Mouse (Mus musculus) liver, adult 2 months (tissue): ENCODE results near the gene Vdac1. TPM values are rescaled to one million over a fixed set of nuclear protein-coding genes. Genes with fewer than 3 reads are reported as not detected.

Experiments used
- DNase-seq: peaks from one replicate; pipeline ENCODE4 v3.0.0-alpha.2; 2011; ENCODE audit warnings: low read depth, low spot score; ENCODE audit errors: extremely low read depth
- H3K27ac ChIP-seq: fragments of 200-500 bp; replicated peaks from 2 replicates; pipeline ENCODE4 v1.5.1; 2012; ENCODE audit warnings: low read depth, mild to moderate bottlenecking, control low read depth, inconsistent platforms, low read length; ENCODE audit not compliant: insufficient read depth
- H3K27me3 ChIP-seq: fragments of 200-500 bp; 2 replicates; pipeline ENCODE4 v1.6.1; 2012; ENCODE audit warnings: mild to moderate bottlenecking, moderate library complexity, low read length, inconsistent platforms; ENCODE audit not compliant: control insufficient read depth, insufficient read depth
- H3K36me3 ChIP-seq: fragments of 200-500 bp; 2 replicates; pipeline ENCODE4 v1.6.1; 2012; ENCODE audit warnings: low read length, inconsistent platforms; ENCODE audit not compliant: control insufficient read depth, insufficient read depth
- H3K4me1 ChIP-seq: fragments of 200-500 bp; 2 replicates; pipeline ENCODE4 v1.6.1; 2011; ENCODE audit warnings: low read length; ENCODE audit not compliant: control insufficient read depth, insufficient read depth
- H3K4me3 ChIP-seq: fragments of 200-500 bp; 2 replicates; pipeline ENCODE4 v1.5.1; 2011; ENCODE audit warnings: low read depth, mild to moderate bottlenecking, control low read depth, low read length, moderate library complexity; ENCODE audit not compliant: insufficient read depth
- H3K79me2 ChIP-seq: fragments of 200-500 bp; 2 replicates; pipeline ENCODE4 v1.6.1; 2012; ENCODE audit warnings: inconsistent platforms, mild to moderate bottlenecking, low read length, moderate library complexity; ENCODE audit not compliant: control insufficient read depth, insufficient read depth
- H3K9ac ChIP-seq: fragments of 200-500 bp; 2 replicates; pipeline ENCODE4 v1.6.1; 2012; ENCODE audit warnings: low read depth, mild to moderate bottlenecking, control low read depth, inconsistent platforms, low read length
- CTCF ChIP-seq: fragments of 200-500 bp; IDR thresholded peaks from 2 replicates; pipeline ENCODE4 v1.5.1; 2011; ENCODE audit warnings: low read depth, low read length, control low read depth
- POLR2A ChIP-seq: fragments of 200-500 bp; IDR thresholded peaks from 2 replicates; pipeline ENCODE4 v1.6.1; 2011; ENCODE audit warnings: low read length, control low read depth; ENCODE audit not compliant: insufficient read depth; ENCODE audit errors: extremely low read depth
- WGBS: fragments of 180-500 bp; shearing (Covaris S2); methylation state at CpG from one replicate; pipeline ENCODE4 v1.1.7; 2018; 5-methylcytosine and 5-hydroxymethylcytosine counted together
- polyA plus RNA-seq: library from polyadenylated mRNA; depleted of rRNA; stranded (reverse); fragments of >200 nt; gene quantifications from 2 replicates; pipeline ENCODE4 v1.2.3, GENCODE M21; 2012
- total RNA-seq: library from RNA; depleted of rRNA; stranded (reverse); fragments of >200 nt; gene quantifications from 2 replicates; pipeline ENCODE4 v1.2.3, GENCODE M21; 2014

The Vdac1 gene
- total and polyA plus RNA-seq, 2 experiments, result 71.7 to 213 TPM

DNA sequence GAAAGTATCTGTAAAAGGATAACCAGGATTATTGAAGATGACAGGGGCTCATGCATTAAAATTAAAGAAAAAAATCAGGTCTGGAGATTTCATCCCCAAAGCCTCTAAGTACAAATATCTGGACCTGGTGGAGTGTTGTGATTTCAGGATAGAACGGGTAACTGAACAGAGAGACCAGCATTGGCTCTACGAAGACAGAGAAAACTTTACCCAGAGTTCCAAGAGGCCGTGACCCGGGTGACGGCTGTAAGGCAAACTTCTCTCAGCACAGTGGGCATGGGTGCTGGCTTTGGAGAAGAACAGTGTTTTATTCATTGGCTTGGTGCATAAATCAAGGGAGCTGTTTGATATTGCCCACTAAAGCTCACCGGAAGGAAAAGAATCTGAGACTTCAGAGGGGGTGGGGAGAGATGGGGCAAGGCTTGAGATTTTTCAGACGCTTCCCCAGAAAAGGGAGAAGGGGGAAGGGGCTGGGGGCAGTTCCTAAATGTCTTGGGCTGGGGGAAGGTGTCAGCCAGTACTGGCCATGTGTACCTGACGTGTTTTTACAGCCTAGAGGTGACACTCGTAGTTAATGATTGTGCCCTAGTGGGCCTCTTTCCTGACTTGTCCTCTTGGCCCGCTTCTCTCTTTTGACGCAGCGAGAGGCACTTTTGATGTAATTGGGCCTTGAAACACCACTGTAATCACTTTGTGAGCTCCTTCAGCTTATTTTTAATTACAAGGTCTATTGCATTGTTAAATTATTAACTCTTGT, 59.8 kb downstream of the Vdac1 start:
- Histone ChIP-seq H3K4me1 (peaks cover 7% of the 10 kb centered on the region), H3K79me2 (no peaks in the 10 kb centered on the region), H3K27me3 (no peaks in the 10 kb centered on the region), H3K36me3 (no peaks in the 10 kb centered on the region), H3K4me3 (no peak overlapping the region), H3K27ac (no peak overlapping the region), H3K9ac (no peak overlapping the region)
- no peak for TF ChIP-seq CTCF
- TF ChIP-seq POLR2A, result no peak
- no peak for DNase-seq
- 75% methylated on average over 12 of the region's 12 CpGs for WGBS

DNA sequence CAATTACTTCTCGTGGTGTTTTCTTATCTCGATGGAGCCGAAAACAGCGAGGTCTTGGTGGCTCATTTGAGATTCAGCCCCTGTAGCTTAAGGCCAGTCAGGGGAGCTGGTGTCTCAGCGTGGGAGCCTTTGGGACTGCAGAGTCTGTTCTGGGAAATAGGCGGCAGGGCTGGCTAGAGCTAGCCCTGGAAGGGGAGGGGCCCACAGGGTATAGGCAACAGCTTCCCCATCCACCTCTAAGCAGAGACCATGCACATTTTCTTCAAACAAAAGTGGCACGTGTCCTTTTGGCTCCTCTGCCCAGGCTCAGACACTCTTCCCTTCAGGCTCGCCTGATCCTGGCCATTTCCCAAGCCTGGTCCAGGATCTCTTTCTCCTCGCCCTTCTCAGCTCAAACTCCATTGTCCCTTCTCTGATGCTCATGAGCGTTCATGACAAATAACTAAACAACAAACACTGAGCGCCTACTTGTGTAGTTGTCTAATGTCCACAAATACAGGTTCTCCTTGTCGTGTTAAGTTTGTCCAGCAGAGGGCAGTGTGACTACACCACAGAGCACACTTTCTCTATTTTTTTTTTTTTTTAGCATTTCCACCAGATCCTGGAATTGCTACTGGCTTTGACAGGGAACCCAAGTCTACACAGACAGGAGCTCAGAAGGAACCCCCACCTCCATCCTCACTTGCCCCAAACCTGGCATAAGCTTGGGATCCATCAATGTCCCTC, 60.6 kb downstream of the Vdac1 start:
- Histone ChIP-seq H3K9ac (no peak overlapping the region), H3K79me2 (no peaks in the 10 kb centered on the region), H3K4me1 (peaks cover 7% of the 10 kb centered on the region), H3K36me3 (no peaks in the 10 kb centered on the region), H3K4me3 (no peak overlapping the region), H3K27ac (no peak overlapping the region), H3K27me3 (no peaks in the 10 kb centered on the region)
- 32% methylated on average over 12 of the region's 12 CpGs for WGBS
- no peak for TF ChIP-seq POLR2A
- peak; percentile 26 for TF ChIP-seq CTCF
- peak; percentile 60 for DNase-seq

DNA sequence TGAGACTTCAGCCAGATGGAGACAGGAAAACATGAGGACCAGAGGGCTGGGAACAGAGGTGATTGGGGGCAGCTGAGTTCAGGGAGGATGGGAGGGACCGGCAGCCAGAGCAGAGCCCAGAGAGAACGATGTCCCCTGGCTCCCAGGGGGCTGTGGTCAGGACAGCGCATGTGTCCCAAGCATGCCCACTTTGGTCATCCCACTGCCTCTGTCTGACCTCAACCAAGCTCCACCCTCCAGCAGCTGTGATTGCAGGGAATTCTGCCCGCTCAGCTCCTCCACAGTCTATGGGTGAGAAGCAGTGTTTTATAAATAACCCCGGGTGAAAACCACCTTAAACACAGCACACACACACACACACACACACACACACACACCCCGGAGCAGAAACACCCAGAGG, 68.8 kb downstream of the Vdac1 start:
- DNase-seq, result no peak
- H3K4me1 ChIP-seq, result no peaks in the 10 kb centered on the region
- H3K9ac ChIP-seq, result no peak overlapping the region
- H3K4me3 ChIP-seq, result no peak overlapping the region
- no peaks in the 10 kb centered on the region for H3K27me3 ChIP-seq
- H3K36me3 ChIP-seq, result no peaks in the 10 kb centered on the region
- TF ChIP-seq POLR2A (no peak), CTCF (no peak)
- no peak overlapping the region for H3K27ac ChIP-seq
- no peaks in the 10 kb centered on the region for H3K79me2 ChIP-seq
- 67% methylated on average over 6 of the region's 6 CpGs for WGBS

DNA sequence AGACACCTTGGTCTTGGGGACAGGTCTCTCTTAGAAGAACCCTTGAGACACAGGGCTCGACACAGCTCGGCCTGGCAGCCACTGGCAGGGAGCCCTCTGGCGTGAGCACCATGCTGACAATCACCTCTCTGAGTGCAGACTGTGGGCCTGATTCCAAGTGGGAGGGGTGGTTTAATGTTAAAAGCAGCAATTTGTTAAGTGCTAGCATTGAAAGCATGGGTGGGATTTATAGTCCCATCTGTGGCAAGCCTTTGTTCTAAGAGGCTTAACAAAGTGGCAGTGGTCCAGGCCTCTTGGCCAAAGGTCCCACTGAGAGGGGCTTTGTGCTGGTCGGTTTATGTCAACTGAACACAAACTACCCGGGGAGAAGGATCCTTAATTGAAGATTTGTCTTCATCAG, 70.9 kb downstream of the Vdac1 start:
- TF ChIP-seq POLR2A, result no peak
- TF ChIP-seq CTCF, result no peak

DNA sequence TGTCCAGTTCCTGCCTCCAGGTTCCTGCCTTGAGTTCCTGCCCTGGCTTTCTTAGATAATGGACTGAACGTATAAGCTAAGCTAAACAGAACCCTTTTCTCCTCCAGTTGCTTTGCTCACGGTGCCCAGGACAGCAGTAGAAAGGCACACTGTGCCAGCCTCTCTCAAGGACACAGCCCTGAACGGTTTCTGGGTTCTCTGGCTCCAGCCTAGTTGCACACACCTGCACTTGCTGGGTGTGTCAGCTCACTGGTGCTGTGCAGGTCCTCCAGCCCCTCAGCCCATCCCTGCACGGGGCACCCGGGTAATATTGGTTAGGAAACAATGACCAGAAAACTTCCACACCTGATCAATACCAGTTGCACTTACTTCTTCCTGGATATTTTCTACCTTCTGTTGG, 71.5 kb downstream of the Vdac1 start:
- no peak for DNase-seq
- Histone ChIP-seq H3K36me3 (no peaks in the 10 kb centered on the region), H3K27me3 (no peaks in the 10 kb centered on the region), H3K27ac (no peak overlapping the region), H3K4me3 (no peak overlapping the region), H3K4me1 (no peaks in the 10 kb centered on the region), H3K79me2 (no peaks in the 10 kb centered on the region), H3K9ac (no peak overlapping the region)
- 84% methylated on average over 5 of the region's 5 CpGs for WGBS
- no peak for TF ChIP-seq POLR2A
- TF ChIP-seq CTCF, result no peak

More for the DNA sequence above, 70.9 kb downstream of the Vdac1 start:
- Histone ChIP-seq H3K36me3 (no peaks in the 10 kb centered on the region), H3K4me1 (no peaks in the 10 kb centered on the region), H3K27me3 (no peaks in the 10 kb centered on the region), H3K9ac (no peak overlapping the region), H3K4me3 (no peak overlapping the region), H3K27ac (no peak overlapping the region), H3K79me2 (no peaks in the 10 kb centered on the region)
- WGBS, result 61% methylated on average over 5 of the region's 5 CpGs
- DNase-seq, result no peak
